Mouse (Mus musculus): ENCODE data around the gene Astn2.

The Astn2 gene

DNA sequence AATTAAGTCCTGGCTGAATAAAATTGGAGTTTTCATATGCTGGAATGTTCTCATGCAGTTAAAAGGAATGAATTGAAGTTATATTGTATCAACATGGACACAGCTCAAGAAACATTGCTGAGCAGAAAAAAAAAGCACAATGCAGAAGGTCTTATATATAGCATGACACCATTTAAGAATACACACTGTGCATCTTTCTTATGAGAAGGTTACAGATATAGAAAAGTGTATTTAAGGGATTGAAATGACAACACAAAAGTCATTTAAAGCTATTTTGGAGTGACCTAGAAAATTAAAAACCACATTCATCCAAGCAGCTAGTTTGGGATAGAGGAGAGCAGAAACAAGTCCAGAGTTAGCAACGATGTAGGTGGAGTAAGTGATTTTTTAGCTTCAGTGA, 571.4 kb downstream of the Astn2 start:
- DNase-seq: no peak

DNA sequence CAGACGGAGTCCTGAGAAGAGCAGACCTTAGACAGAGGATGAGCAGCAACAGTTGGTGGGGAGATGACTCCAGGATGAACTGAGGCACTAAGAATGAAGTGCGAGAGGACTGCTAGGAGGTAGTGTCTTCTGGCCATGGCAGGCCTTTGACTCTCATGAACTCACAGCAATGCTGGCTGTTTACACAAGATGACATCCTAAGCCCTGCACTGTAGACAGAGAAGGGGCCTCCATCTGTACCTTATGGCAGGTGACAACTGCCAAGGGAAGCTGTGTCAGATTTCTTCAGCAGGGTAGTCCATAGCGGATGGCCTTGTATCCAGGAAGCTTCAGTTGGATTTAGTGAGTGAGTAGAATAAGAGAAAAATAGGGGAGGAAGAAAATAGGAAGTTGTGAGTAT, 572.5 kb downstream of the Astn2 start:
- no peak for DNase-seq

DNA sequence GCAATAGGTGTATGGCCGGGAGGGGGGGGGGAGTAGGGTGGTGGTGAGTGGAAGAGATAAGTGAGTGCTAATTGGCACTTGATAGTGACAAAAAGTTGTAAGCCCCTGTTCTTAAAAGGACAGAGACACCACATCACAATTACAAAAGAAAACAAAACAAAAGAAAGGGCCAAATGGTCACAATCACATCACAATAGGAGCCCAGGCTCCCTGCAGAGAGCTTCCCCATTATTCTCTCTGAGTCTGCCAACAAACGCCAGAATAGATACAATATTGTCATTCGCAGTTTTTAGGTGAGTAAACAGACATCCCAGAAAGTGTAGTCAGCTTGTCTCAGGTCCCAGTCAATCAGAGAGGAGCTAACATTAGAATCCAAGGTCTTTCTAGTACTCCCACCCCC, 573.9 kb downstream of the Astn2 start:
- peak; percentile 50 for DNase-seq

DNA sequence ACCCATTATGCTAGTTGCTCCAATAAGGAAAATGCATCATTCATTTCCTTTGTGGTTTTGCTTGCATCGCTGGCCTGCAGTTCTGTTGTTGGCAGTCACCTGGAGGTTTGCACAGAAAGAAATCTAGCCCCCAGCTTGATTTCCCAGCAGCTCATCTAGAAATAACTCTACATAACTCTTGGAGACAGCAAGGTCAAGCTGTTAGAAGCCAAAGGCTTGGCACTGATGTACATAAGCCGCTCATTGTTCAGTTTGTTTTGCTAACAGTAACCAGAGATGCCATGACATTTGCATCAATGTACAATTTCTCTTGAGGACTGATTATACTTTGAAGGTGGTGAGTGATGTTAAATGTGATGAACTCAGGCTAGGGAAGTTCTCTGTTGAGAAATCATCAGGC, 583.3 kb downstream of the Astn2 start:
- no peak for DNase-seq

DNA sequence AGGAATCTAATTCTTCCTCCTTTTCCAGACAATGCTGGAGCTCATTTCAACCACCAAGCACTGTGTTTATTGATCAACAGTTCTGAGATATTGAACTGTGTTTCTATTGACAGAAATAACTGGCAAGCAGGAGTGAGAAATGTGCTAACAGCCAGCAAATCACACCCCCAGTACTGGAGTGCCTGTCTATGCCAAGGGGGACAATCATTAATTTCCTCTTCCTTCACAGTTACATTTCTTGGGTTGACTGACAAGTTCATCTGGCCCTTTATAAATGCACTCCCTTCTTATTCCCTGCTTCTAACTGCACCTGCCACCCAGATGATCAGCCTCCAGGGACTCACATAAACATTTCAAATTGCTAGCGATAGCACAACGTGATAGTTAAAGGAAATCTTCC, 584.2 kb downstream of the Astn2 start:
- no peak for DNase-seq

DNA sequence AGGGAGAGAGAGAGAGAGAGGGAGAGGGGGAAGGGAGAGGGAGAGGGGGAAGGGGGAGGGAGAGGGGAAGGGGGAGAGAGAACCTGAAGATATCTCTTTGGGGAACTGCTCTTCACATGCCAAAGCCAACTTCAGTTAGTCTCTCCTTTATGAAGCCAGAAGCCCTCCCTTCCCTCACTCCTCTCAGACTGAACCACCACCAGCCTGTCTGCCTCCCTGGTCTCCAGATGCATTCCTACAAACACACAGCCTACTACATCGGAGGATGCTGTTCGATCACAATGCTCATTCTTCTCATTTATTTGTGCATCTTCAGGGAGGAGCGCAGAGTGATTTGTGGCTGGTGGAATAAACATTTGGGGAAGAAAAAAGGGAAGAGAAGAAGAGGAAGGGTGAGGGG, 584.6 kb downstream of the Astn2 start:
- no peak for DNase-seq

DNA sequence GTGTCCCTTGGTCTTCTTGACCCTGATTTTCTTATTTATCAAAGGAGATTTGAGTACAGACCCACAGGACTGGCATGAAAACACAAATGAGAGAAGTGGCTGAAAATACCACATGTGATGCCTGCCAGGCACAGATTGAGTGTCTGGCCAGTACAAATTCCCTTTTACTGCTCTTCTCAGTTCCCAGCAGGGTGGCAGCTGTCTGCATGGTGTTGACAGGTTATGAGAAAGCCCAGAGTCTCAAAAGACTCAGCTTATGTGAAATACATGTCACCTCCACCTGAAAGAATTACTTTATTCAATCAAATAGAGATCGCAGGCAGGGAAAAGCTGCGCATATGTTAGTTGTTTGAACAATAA, 590.3 kb downstream of the Astn2 start:
- DNase-seq: peak; percentile 32

DNA sequence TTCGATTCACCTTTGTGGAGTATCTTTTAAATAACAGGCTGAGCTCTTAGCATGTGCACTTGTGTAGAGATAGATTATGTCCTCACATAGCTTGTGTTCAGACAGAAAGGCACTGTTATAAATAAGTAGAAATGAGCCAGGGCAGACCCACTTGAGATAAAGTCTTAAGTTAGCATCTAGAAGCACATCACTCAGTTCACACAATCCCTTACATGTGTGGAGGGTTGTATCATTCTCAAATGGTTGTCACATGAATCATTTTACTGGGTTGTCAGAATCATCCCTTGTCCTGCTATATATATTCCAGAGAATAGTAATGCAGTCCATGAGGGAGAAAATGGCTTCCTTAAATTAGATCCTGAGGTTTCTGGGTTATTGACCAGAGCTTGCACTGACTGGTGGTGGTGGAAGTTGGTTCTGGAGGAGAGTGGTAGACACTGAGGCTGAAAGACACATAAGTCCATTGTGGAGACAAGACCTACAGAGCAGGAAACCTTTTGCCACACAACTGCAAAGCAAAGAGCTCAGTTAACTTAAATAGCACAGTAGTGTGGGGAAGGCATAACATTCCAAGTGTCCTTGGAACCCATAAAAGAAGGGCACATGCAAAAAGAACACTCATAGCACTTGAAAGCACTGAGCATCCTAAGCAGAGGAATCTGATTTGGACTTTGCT, 590.8 kb downstream of the Astn2 start:
- no peak for DNase-seq

DNA sequence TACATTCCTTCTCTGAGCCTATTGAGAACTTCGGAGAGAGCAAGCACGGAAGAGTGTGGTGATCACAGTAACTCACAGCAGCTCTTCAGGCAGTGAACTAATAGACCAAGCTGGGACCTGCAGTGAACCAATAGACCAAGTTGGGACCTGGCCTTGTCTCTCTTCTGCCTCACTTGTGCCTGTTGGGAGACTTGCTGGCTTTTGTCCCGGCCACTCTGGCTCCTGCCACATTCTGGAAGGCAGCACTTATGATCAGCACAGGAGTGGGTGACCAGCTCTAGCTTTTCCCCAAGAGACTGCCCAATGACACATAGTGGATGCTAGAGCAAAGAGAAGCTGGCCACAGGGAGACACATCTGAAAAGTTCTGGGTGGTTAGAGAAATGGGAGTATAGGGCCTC, 597.1 kb downstream of the Astn2 start:
- peak; percentile 22 for DNase-seq

DNA sequence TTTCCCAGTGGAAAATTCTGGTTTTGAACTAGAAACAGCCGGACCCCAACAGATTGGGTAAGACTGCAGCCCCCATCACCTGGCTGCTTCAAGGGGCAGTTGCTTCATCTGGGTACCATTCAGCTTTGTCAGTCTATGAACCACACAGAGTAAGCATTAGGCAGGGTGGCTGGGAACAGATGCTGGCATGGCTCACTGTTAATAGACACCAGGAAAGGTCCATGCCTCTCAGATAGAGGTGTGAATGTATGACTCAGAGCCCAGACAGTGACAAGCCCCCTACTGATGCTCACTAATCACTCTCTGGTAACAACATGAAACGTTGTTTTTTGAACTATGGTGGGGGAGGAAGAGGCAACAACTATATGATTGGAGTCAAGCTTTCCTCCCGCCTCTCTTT, 603.2 kb downstream of the Astn2 start:
- peak; percentile 25 for DNase-seq

DNA sequence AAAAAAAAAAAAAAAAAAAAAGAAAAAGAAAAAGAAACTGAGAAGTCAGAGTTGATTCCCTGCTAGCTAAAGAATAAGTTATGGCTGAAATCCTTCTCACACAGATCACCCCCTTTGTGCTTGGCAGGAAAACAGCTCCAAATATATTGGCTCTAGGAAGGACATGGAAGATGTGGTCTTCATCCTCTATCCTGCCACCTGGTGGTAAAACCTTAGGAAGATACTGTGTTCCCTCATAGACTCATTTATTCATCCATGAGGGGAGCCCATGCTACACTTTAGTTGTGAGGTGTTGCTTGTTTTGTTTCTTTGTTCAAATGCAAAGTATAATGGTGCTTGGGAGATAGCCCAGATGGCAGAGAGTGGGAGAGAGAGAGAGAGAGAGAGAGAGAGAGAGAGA, 613.4 kb downstream of the Astn2 start:
- DNase-seq: no peak

DNA sequence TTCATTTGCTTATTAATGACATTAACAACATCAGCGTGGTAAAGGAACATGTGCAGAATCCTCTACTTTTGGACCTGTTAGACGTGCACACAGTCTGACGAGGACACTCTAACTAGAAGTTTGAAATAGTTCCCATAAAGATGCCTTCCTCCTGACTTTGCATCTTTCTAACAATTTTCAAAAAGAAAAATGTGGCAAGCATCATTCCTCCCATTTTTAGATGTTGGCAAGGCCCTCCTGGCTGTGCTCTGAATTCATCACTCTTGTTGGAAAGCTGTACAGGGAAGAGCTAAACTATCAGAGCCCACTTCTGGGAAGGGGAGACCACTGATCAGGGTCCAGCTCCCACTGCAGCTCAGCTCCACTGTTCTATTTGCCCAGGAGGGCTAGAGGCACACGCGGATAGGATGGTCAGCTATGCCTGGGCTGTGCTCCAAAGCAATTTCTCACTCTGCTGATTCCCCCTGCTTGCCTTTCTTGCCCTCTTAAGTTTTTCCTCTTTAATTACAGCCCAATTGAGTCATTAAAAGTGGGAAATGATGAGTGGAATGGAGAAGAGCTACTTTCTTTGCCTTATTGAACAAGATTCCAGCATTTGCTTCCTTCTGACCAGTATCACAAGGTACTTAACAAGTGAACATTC, 630.9 kb downstream of the Astn2 start:
- DNase-seq: no peak

DNA sequence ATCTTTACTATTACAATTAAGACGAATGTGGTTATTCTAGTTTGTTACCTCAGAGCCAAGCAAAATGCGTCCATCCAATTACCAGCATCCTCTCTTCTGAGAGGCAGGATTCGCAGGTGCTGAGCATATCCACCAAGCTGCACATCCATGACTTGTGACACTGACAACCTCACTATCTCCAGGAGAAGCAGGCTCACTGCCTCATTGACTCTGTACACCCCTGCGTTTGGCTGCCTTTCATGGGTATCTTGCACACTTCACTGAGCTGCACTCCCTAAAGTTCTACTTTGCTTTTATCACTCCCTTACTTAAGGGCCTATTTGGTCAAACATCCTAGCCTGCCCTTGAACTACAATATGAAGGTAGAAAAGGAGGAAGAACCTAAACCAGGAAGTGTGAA, 633.5 kb downstream of the Astn2 start:
- DNase-seq: no peak

DNA sequence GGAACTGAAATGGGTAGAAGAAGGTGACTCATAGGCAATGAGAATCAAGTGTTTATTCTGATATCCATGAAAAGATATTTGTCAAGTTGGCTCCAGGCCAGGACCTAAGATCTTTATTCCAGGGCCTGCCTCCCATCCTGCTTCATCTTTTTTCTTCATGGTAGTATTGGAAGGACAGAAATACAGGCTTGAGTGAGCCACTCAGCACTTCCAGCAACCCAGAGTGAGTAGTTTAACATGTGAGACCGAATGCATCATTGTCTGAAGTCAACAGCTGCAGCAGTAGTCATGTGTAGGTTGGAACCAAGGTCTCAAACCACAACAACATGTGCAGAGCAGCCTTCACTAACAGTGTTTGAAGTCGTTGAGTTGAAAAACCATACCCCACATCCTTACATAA, 636.5 kb downstream of the Astn2 start:
- no peak for DNase-seq

DNA sequence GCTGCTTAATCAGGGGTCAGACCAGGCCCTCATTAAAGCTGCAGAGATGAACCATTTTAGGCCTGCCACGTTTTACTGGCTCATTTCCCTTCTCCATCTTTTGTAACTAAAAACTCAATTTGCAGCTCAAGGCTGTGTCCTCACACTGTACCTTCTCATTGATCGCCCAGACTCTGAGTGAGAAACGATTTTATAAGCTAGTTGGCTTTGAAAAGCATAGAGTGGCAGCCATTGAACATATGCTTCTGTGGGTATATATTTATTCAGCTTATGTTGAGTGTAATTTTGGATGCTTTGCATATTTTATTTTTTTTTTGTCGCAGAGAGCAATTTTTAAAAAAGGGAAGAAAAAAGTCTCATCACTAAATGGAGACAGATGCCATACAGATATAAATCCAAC, 637.0 kb downstream of the Astn2 start:
- DNase-seq: no peak

DNA sequence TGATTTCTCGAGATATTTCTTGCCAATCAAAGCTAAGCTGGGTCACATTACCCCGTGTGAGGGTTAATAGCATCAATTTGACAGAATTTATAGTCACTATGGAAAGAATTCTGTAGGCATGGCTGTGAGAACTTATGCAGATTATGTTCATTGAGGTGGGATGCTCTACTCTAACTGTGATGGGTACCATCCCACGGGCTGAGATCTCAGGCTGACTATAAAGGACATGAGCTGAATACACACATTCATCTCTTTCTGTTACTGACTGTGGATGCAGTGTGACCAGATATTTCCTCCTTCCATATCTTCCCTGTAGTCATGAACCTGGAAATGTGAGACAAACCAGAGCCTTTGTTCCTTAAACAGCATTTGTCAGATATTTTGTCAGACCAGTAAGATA, 639.1 kb downstream of the Astn2 start:
- no peak for DNase-seq

DNA sequence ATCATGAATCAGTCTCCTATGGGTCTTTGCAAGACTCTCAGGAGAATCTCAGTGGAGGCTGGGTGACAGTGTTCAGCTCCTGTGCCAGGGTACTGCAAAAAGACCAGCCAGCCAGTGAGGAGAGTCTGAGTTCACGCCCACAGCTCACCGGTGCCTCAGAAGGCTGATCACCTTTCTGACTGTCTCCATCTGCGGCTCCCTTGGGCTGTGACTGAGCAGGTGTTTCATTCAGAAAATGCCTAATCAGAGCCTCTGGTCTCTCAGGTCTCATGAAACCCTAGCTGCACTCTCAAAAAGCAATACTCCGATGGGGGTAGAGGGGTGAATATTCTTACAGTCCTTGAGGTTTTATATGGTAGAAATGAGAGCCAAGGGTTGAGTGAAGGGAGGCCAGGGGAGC, 640.1 kb downstream of the Astn2 start:
- DNase-seq: no peak

DNA sequence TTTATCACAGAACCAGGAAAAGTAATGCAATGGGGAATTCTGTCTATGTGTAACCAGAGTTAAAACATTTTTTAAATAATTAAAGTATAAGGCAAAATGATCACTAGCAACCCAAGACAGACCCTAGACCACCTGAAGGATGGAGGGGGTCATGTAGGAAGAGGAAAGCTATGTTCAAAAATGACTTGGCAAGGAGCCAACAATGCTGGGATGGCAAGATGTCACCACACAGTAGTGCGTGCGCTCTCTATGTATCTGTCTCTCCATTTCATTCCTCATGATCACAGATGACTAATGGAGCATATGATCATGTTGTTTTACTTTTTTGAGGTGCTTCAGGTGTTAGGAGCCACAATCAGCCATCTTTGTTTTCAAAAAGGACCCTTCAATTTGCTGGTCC, 640.6 kb downstream of the Astn2 start:
- no peak for DNase-seq

DNA sequence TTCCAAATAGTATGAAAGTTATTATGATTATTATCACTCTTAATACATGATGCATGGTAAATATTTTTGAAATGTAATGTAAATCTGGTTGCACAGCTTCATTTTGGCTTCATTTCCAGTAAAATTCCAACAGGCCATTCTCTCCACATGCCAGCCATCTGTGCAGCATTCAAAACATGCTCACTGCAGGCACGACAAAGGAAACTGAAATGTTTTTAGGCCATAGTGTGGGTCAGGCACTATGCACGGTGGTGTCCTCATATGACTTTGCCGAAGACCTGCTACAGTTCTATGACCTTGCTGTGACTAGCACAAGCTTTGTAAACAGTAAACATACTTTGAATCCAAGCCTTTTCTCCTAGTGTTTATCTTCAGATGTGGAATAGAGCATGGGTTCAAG, 642.3 kb downstream of the Astn2 start:
- DNase-seq: peak; percentile 60

DNA sequence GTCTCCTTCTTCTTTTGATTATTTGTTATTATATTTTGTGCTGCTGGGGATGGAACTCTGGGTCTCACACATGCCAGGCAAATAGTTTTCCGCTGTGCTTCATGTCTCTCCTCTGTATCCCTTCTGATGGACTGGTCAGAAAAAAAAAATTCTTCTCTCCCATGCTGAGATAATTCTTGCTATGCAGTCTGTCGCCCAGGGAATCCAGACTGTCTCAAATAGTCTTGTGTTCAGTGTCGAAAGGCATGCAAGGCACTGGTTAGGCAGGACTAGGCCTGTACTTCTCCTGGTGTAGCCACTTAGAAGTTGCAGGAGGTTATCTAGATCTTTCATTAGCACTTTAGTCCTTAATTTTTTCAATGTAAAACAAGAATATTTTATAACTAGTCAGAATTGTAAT, 642.8 kb downstream of the Astn2 start:
- DNase-seq: peak; percentile 26

DNA sequence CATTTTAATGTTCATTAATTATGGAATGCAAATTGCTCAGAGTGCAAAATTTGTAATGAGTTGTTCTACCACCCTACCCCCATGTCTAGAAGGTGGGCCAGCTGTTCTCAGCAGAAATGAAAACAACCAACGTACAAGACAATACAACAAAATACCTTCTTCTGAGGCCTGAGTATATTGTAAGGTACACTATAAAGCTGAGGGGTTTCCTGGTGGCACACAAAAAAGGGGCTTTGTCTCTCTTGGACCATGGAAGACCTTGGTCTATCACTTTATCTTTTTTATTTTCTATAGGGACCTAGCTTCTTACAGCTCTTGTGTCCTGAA, 645.6 kb downstream of the Astn2 start:
- DNase-seq: no peak

DNA sequence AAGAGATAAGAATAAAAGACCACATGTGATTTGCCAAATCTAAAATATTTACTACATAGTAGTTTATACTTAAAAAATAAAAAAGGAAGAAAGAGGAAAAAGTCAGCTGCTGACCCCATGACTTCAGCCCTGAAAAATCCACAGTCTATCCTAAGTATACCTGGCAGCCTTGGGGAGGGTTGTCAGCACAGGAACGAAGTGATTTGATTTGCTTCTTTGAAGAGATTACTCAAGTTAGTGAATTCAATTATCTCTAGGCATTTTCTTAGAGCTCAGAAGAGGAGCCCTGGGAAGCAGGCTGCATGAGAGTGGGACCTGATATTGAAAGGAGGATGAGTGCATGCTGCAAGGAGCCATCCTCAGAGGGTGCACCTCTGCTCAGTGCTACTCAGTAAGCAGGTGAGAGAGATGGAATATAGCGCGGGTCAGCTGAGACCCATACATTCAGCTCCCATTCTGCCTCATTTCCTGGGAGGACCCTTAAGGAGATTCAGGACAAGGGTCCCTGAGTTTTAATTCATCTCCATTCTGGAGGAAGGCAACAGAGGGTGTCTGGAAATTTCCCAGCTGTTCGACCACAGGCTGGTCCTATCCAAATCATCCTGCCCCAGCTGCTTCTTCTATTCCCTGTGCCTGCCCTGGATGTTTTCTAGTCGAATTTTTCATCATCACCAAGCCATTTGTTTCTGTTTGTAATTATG, 646.1 kb downstream of the Astn2 start:
- no peak for DNase-seq

DNA sequence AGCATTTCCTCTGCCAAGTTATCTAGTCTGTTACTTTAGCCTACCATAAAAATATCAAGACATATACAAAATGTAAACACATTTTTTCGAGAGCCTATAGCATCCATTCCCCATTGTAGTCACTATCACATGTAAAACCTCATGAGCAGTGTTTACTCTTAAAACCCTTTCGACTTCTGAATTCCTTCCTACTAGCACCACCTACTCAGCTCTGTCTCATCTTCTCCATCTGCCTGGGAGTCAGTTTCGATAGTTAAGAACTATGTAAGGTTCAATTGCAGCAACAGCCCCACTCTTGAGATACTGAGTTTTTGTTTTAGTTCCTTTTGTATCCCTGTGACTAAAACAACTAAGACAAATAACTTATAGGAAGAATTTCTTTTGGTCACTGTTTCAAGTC, 651.5 kb downstream of the Astn2 start:
- no peak for DNase-seq

DNA sequence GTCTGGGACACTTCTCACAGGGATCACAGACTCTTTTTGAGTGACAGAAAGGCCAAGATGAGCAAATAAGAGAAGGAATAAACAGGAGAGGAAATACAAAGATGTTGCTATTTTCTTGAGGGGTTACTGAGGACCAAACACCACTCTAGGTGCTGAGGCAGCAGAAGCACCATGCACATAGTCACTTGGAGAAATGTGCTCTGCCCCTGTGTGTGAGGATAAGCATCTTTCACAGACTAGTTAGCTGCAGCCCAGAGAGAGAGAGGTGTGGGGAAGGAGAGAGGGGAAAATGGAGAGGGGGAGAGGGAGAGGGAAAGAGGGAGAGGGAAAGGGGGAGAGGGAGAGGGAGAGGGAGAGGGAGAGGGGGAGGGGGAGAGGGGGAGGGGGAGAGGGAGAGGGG, 659.6 kb downstream of the Astn2 start:
- DNase-seq: no peak

DNA sequence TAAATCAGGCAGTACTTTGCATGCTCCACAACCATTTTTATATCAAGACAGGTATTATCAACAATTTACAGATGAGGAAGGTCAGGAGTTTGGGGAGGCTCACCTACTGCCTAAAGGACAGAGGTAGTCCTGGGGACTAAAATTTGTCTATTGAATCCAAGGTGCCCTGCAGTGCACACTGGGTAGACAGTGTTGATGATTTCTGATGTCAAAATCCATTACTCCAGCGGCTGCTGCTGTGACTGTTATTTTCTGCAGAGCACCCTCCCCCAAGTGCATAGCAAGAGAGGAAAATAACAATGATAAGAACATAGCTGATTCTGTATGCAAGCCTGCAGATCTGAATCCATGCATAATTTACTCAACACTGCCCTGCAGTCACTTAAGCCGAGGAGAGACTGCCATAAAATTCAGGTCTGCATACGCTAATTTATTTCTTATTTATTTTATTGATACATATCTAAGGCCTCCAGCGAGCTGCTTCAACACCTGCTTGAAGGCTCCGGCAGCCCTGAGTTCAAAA, 660.3 kb downstream of the Astn2 start:
- no peak for DNase-seq
